Mouse (Mus musculus): ENCODE measurements around the gene Golga2. TPM values are rescaled to one million over a fixed set of nuclear protein-coding genes. Genes with fewer than 3 reads are reported as not detected.

Gene Golga2
- polyA plus RNA-seq, 1 experiment from 2014 or later = 25.6 TPM

- ATAC-seq (ENCODE audit: insufficient number of reproducible peaks, insufficient read depth, low FRiP score, low TSS enrichment, low read depth) = no peak
- H3K27me3 ChIP-seq = no peaks in the 10 kb centered on the region
- H3K9me3 ChIP-seq = no peaks in the 10 kb centered on the region
- H3K4me2 ChIP-seq = peak overlapping the region; percentile 82
- H3K36me3 ChIP-seq = peaks cover 22% of the 10 kb centered on the region
- H3K4me3 ChIP-seq = no peak overlapping the region
- WGBS = 43% methylated on average over 11 of the region's 11 CpGs
- peak overlapping the region; percentile 100 for H3K27ac ChIP-seq
- peaks cover 74% of the 10 kb centered on the region for H3K4me1 ChIP-seq
- H3K9ac ChIP-seq = no peak overlapping the region
These were observed 33.5 kb downstream of the Golga2 start for GRCm38 (mm10) chr2:32320721-32321120.

- Histone ChIP-seq H3K4me3 (no peak overlapping the region), H3K27ac (peak overlapping the region; percentile 67), H3K4me2 (no peak overlapping the region), H3K9me3 (no peaks in the 10 kb centered on the region), H3K9ac (no peak overlapping the region), H3K27me3 (no peaks in the 10 kb centered on the region), H3K4me1 (peaks cover 74% of the 10 kb centered on the region), H3K36me3 (peaks cover 22% of the 10 kb centered on the region)
- no peak for ATAC-seq (ENCODE audit: insufficient number of reproducible peaks, insufficient read depth, low FRiP score, low TSS enrichment, low read depth)
- WGBS = 56% methylated on average over 9 of the region's 9 CpGs
These were observed 34.6 kb downstream of the Golga2 start for GRCm38 (mm10) chr2:32321591-32322298.

DNA sequence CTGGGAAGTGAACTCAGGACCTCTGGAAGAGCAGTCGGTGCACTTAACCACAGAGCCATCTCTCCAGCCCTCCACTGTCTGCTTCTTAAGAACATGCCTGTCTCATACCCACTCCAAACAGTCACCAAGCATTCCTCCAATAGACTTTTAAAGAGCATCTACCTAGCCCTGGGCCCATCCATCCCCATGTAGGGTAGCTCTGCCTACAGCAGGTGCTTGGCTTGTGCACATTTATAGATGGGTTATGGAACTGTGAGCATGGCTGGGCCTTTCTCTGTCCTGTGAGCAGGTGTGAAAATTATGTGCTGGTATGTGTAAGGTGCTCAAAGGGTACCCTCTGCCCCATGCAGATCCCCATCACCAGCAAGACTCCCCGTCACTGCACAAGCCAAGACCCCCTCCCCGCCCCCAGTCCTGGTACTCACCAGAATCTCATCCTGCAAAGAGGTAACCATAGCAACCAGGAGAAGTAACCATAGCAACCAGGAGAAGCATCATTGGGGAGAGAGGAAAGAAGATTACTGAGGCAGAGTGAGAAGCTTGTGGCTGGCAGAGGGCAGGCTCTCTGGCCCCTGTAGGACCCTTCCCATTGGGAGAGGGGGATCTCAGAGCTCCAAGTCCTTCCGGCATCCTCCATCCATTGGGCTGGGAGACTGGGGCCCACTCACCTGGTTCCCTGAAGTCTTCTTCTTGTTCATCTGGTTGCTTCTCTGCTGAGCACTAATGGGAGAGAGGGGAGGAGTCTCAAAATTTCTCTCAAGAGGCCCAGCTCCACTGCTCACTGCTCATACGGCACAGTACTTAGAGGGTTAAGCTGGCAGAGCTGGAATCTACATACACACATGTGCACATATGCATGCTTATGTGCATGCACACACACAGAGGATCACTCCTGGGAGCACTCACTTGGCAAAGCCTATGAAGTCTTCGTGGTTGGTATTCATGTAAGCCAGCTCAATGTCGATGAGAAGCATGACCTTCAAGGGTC is 35.9 kb downstream of the Golga2 start:
- peaks cover 22% of the 10 kb centered on the region for H3K36me3 ChIP-seq
- H3K4me2 ChIP-seq = no peak overlapping the region
- WGBS = 76% methylated on average over 7 of the region's 7 CpGs
- no peak overlapping the region for H3K4me3 ChIP-seq
- peak overlapping the region; percentile 33; the same call in 1 of the 2 replicates for H3K27ac ChIP-seq
- no peak for ATAC-seq (ENCODE audit: insufficient number of reproducible peaks, insufficient read depth, low FRiP score, low TSS enrichment, low read depth)
- no peaks in the 10 kb centered on the region for H3K9me3 ChIP-seq
- H3K9ac ChIP-seq = no peak overlapping the region
- peaks cover 74% of the 10 kb centered on the region for H3K4me1 ChIP-seq
- no peaks in the 10 kb centered on the region for H3K27me3 ChIP-seq

GRCm38 (mm10) chr2:32324322-32324721 is 37.1 kb downstream of the Golga2 start:
- Histone ChIP-seq H3K36me3 (peaks cover 22% of the 10 kb centered on the region), H3K4me1 (peaks cover 75% of the 10 kb centered on the region), H3K9me3 (no peaks in the 10 kb centered on the region), H3K27me3 (no peaks in the 10 kb centered on the region), H3K4me2 (no peak overlapping the region), H3K27ac (no peak overlapping the region), H3K9ac (no peak overlapping the region), H3K4me3 (no peak overlapping the region)
- WGBS = 62% methylated on average over 4 of the region's 4 CpGs
- ATAC-seq (ENCODE audit: insufficient number of reproducible peaks, insufficient read depth, low FRiP score, low TSS enrichment, low read depth) = no peak

DNA sequence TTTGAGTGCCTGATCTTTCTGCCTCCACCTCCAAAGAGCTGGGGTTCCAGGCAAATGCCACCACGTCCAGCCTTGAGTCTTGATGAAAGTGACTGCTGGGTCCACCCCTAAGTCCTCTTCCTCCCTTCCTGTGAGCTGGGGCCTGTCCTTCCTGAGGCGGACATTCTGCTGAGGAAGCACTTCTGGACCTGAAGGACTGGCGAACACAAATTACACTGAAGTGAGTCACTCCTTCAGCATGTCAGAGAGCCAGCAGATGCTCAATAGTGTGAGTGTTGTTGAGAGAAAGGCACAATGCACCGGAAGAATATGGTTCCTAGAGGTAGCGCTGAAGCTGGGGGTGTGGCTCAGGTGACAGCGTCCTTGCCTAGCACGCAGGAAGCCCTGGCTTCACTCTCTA is 38.2 kb downstream of the Golga2 start:
- Histone ChIP-seq H3K4me3 (no peak overlapping the region), H3K27ac (peak overlapping the region; percentile 68), H3K9ac (no peak overlapping the region), H3K27me3 (no peaks in the 10 kb centered on the region), H3K9me3 (no peaks in the 10 kb centered on the region), H3K36me3 (peaks cover 22% of the 10 kb centered on the region), H3K4me1 (peaks cover 75% of the 10 kb centered on the region), H3K4me2 (no peak overlapping the region)
- WGBS = 60% methylated on average over 7 of the region's 7 CpGs
- no peak for ATAC-seq (ENCODE audit: insufficient number of reproducible peaks, insufficient read depth, low FRiP score, low TSS enrichment, low read depth)

DNA sequence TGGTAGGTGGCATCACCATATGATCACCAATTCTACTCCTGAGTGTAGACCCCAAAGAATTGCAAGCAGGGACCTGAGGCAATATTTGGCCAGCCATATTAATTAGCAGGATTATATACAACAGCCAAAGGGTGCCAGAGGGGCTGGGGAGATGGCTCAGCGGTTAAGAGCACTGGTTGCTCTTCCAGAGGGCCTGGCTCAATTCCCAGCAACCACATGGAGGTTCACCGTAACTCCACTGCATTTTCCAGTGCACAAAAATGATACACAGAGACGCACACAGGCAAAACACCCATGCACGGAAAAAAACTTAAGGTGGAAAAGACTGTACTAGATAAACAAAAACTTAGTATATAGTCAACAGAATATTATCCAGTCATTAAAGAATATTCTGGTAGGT is 40.0 kb downstream of the Golga2 start:
- no peak for ATAC-seq (ENCODE audit: insufficient number of reproducible peaks, insufficient read depth, low FRiP score, low TSS enrichment, low read depth)
- Histone ChIP-seq H3K36me3 (peaks cover 32% of the 10 kb centered on the region), H3K4me2 (no peak overlapping the region), H3K27ac (peak overlapping the region; percentile 71), H3K4me3 (no peak overlapping the region), H3K27me3 (no peaks in the 10 kb centered on the region), H3K9me3 (no peaks in the 10 kb centered on the region), H3K9ac (no peak overlapping the region), H3K4me1 (peaks cover 69% of the 10 kb centered on the region)
- 54% methylated on average over 4 of the region's 4 CpGs for WGBS

- 0 out of 2 replicates have a peak overlapping the region, but pooled peaks have one; percentile 9 for H3K4me2 ChIP-seq
- H3K27me3 ChIP-seq = no peaks in the 10 kb centered on the region
- WGBS = 24% methylated on average over 13 of the region's 13 CpGs
- peak overlapping the region; percentile 52 for H3K9ac ChIP-seq
- H3K4me3 ChIP-seq = no peak overlapping the region
- ATAC-seq (ENCODE audit: insufficient number of reproducible peaks, insufficient read depth, low FRiP score, low TSS enrichment, low read depth) = no peak
- peaks cover 39% of the 10 kb centered on the region for H3K36me3 ChIP-seq
- H3K4me1 ChIP-seq = peaks cover 60% of the 10 kb centered on the region
- H3K27ac ChIP-seq = peak overlapping the region; percentile 93
- no peaks in the 10 kb centered on the region for H3K9me3 ChIP-seq
These were observed 41.8 kb downstream of the Golga2 start for GRCm38 (mm10) chr2:32328911-32329460.

DNA sequence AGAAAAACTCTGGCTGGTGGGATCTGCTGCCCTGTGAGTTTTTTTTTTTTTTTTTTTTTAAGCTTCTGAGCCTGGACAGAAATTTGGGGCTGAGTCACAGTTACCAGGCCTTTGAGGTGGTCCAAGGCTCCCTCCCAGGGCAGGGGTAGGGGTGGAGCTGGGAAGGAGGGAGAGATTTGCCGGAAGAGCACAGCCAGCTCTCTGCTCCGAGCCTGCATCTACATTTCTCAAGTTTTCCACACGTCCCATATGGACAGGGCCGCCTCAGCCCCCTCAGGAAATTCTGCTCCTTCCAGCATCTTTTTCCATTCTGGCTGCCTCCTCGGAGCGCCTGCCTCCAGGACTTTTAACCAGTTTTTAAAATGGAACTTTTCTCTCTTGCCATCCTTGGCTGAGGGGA is 42.3 kb downstream of the Golga2 start:
- no peaks in the 10 kb centered on the region for H3K9me3 ChIP-seq
- H3K4me2 ChIP-seq = peak overlapping the region; percentile 12; the same call in 1 of the 2 replicates
- no peak for ATAC-seq (ENCODE audit: insufficient number of reproducible peaks, insufficient read depth, low FRiP score, low TSS enrichment, low read depth)
- no peak overlapping the region for H3K4me3 ChIP-seq
- H3K36me3 ChIP-seq = peaks cover 42% of the 10 kb centered on the region
- peak overlapping the region; percentile 93 for H3K27ac ChIP-seq
- 16% methylated on average over 6 of the region's 6 CpGs for WGBS
- no peaks in the 10 kb centered on the region for H3K27me3 ChIP-seq
- H3K4me1 ChIP-seq = peaks cover 60% of the 10 kb centered on the region
- H3K9ac ChIP-seq = peak overlapping the region; percentile 52; the same call in 1 of the 2 replicates

DNA sequence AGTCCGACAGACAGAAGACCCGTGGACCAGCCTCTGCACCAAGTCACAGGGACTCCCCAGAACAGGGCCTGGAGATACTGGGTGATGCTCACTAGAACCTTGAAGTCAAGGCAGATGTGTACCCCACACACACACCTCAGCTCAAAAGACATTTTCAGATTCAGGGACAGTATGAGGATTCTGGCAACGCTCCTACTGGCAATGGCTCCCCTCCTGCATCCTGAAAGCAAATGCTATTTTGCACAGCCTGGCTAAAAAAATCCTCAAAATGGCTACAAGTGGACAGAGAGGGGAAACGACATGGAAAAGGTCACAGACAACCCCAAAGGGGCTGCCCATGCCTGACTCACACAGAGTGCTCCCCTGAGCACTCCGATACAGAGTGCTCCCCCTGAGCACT is 45.0 kb downstream of the Golga2 start:
- H3K4me3 ChIP-seq = no peak overlapping the region
- no peaks in the 10 kb centered on the region for H3K27me3 ChIP-seq
- H3K36me3 ChIP-seq = peaks cover 60% of the 10 kb centered on the region
- H3K27ac ChIP-seq = no peak overlapping the region
- no peak overlapping the region for H3K9ac ChIP-seq
- no peak for ATAC-seq (ENCODE audit: insufficient number of reproducible peaks, insufficient read depth, low FRiP score, low TSS enrichment, low read depth)
- H3K9me3 ChIP-seq = no peaks in the 10 kb centered on the region
- H3K4me1 ChIP-seq = peaks cover 40% of the 10 kb centered on the region
- 92% methylated on average over 5 of the region's 5 CpGs for WGBS
- H3K4me2 ChIP-seq = no peak overlapping the region

DNA sequence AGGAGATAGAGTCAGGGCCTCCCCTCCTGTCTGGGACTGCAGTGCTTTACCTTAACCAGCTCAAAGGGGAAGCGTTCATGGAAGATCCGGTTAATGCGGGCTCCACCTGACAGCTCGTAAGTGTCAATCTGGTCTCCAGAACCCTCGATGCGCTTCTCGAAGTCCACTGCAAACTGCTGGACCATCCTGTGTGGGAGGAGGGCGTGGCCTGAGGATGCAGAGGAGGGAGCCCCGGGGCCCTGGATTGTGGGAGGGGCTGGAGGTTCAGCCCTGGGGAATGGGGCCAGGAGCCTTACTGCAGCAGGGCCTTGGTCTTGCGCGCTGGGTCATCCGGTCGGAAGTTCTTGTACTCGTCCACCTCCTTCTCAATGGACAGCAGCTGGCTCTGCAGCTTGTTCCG is 48.7 kb downstream of the Golga2 start:
- no peaks in the 10 kb centered on the region for H3K27me3 ChIP-seq
- ATAC-seq (ENCODE audit: insufficient number of reproducible peaks, insufficient read depth, low FRiP score, low TSS enrichment, low read depth) = no peak
- no peak overlapping the region for H3K4me3 ChIP-seq
- WGBS = 54% methylated on average over 15 of the region's 15 CpGs
- no peak overlapping the region for H3K27ac ChIP-seq
- H3K36me3 ChIP-seq = peaks cover 87% of the 10 kb centered on the region
- H3K4me2 ChIP-seq = no peak overlapping the region
- no peaks in the 10 kb centered on the region for H3K9me3 ChIP-seq
- H3K4me1 ChIP-seq = peaks cover 4% of the 10 kb centered on the region; the same call in 1 of the 2 replicates
- H3K9ac ChIP-seq = no peak overlapping the region

GRCm38 (mm10) chr2:32339912-32340642 is 52.9 kb downstream of the Golga2 start:
- Histone ChIP-seq H3K4me3 (no peak overlapping the region), H3K9me3 (no peaks in the 10 kb centered on the region), H3K9ac (no peak overlapping the region), H3K27me3 (no peaks in the 10 kb centered on the region), H3K4me2 (no peak overlapping the region), H3K4me1 (peaks cover 27% of the 10 kb centered on the region), H3K27ac (no peak overlapping the region), H3K36me3 (peaks cover 72% of the 10 kb centered on the region)
- 48% methylated on average over 26 of the region's 26 CpGs for WGBS
- ATAC-seq (ENCODE audit: insufficient number of reproducible peaks, insufficient read depth, low FRiP score, low TSS enrichment, low read depth) = no peak
